Mouse (Mus musculus) CH12.LX (cell line): ENCODE measurements at regions not wholly inside any gene's neighbourhood (a gene's known extent, or its start where the extent isn't known, plus 50 kb on each side); places are given as distances from the start of the nearest gene placed in this dataset.
A peak's percentile ranks its signal among the peaks of the same experiment; 100 is the strongest.

Source experiments
- DNase-seq: peaks from one replicate; pipeline ENCODE4 v3.0.0-alpha.2; 2013; ENCODE audit errors: extremely low read depth
- H3K27ac ChIP-seq: 2 replicates; pipeline ENCODE4 v1.5.1; 2012; ENCODE audit warnings: low read depth, mild to moderate bottlenecking, control low read depth, moderate library complexity; ENCODE audit not compliant: insufficient read depth
- H3K27me3 ChIP-seq: replicated peaks from 2 replicates; pipeline ENCODE3; 2012; ENCODE audit warnings: inconsistent platforms
- H3K36me3 ChIP-seq, 2 experiments: replicated peaks in 1 of 2; 2 replicates each; pipeline versions ENCODE3 to v1.6.1; 2012; ENCODE audit warnings: inconsistent platforms in 1 of 2, low read length in 1 of 2, mild to moderate bottlenecking in 1 of 2, mixed read lengths in 1 of 2, moderate library complexity in 1 of 2; ENCODE audit not compliant: control insufficient read depth in 1 of 2, insufficient read depth in 1 of 2
- H3K4me1 ChIP-seq, 2 experiments: 2 replicates each; pipeline ENCODE4 v1.6.1; 2012; ENCODE audit warnings: inconsistent platforms in 1 of 2, moderate library complexity in 1 of 2; ENCODE audit not compliant: insufficient read depth in 2 of 2, control insufficient read depth in 1 of 2
- H3K4me2 ChIP-seq: 2 replicates; pipeline ENCODE4 v1.6.1; 2012; ENCODE audit warnings: low read depth, mild to moderate bottlenecking, control low read depth; ENCODE audit not compliant: poor library complexity, insufficient read depth, severe bottlenecking
- H3K4me3 ChIP-seq, 3 experiments: fragments of 150-350 bp in 1 of 3; sonication (generic) in 1 of 3; replicated peaks in 1 of 3; 2 replicates each; pipeline versions ENCODE3 to v1.5.1; 2011 to 2012; ENCODE audit warnings: low read depth in 2 of 3, low read length in 2 of 3, mild to moderate bottlenecking in 2 of 3, moderate library complexity in 2 of 3, control low read depth in 1 of 3, improper control_type of control experiment in 1 of 3, inconsistent platforms in 1 of 3, mixed read lengths in 1 of 3; ENCODE audit not compliant: poor library complexity in 1 of 3
- H3K79me2 ChIP-seq: replicated peaks from 2 replicates; pipeline ENCODE4 v1.6.1; 2012; ENCODE audit warnings: mild to moderate bottlenecking, moderate library complexity; ENCODE audit not compliant: control insufficient read depth, poor library complexity, insufficient read depth, severe bottlenecking; ENCODE audit errors: extremely low read depth
- H3K9ac ChIP-seq: 2 replicates; pipeline ENCODE4 v1.6.1; 2012; ENCODE audit warnings: low read depth, mild to moderate bottlenecking, control low read depth, moderate library complexity; ENCODE audit not compliant: insufficient read depth
- H3K9me3 ChIP-seq: replicated peaks from 2 replicates; pipeline ENCODE3; 2012; ENCODE audit warnings: low read length, inconsistent platforms, mixed read lengths
- BHLHE40 ChIP-seq: IDR thresholded peaks from 2 replicates; pipeline ENCODE4 v1.6.1; 2011; ENCODE audit warnings: mild to moderate bottlenecking, low read depth, low read length, improper control_type of control experiment
- CHD2 ChIP-seq: IDR thresholded peaks from 2 replicates; pipeline ENCODE4 v1.6.1; 2011; ENCODE audit warnings: low read length, improper control_type of control experiment
- CTCF ChIP-seq, 2 experiments: IDR thresholded peaks in 1 of 2; conservative IDR thresholded peaks in 1 of 2; 2 replicates each; pipeline ENCODE4 v1.5.1; 2011 to 2012; ENCODE audit warnings: low read depth in 2 of 2, low read length in 2 of 2, improper control_type of control experiment in 1 of 2, inconsistent platforms in 1 of 2, mild to moderate bottlenecking in 1 of 2, moderate library complexity in 1 of 2
- ELF1 ChIP-seq: IDR thresholded peaks from 2 replicates; pipeline ENCODE4 v1.6.1; 2014; ENCODE audit warnings: low read depth, mild to moderate bottlenecking, inconsistent platforms, low read length, improper control_type of control experiment
- GABPA ChIP-seq: IDR thresholded peaks from 2 replicates; pipeline ENCODE4 v1.6.1; 2012; ENCODE audit warnings: low read depth, low read length, improper control_type of control experiment, inconsistent platforms; ENCODE audit not compliant: insufficient replicate concordance
- HCFC1 ChIP-seq: IDR thresholded peaks from 2 replicates; pipeline ENCODE4 v1.6.1; 2012; ENCODE audit warnings: low read depth, mild to moderate bottlenecking, inconsistent platforms, low read length, improper control_type of control experiment
- KAT2A ChIP-seq: IDR thresholded peaks from 2 replicates; pipeline ENCODE4 v1.6.1; 2012; ENCODE audit warnings: low read length, improper control_type of control experiment, inconsistent platforms; ENCODE audit not compliant: insufficient replicate concordance
- MAFK ChIP-seq: IDR thresholded peaks from 2 replicates; pipeline ENCODE4 v1.6.1; 2011; ENCODE audit warnings: low read length, improper control_type of control experiment; ENCODE audit not compliant: insufficient replicate concordance
- MAX ChIP-seq: IDR thresholded peaks from 2 replicates; pipeline ENCODE4 v1.6.1; 2011; ENCODE audit warnings: low read length, improper control_type of control experiment
- MEF2A ChIP-seq: IDR thresholded peaks from 2 replicates; pipeline ENCODE4 v1.6.1; 2014; ENCODE audit warnings: low read depth, mild to moderate bottlenecking, inconsistent platforms, low read length, improper control_type of control experiment, borderline replicate concordance
- NRF1 ChIP-seq: IDR thresholded peaks from 2 replicates; pipeline ENCODE4 v1.6.1; 2014; ENCODE audit warnings: low read depth, mild to moderate bottlenecking, inconsistent platforms, low read length, improper control_type of control experiment, moderate library complexity
- RAD21 ChIP-seq: IDR thresholded peaks from 2 replicates; pipeline ENCODE4 v1.6.1; 2011; ENCODE audit warnings: low read depth, mild to moderate bottlenecking, low read length, improper control_type of control experiment, moderate library complexity
- RCOR1 ChIP-seq: conservative IDR thresholded peaks from 2 replicates; pipeline ENCODE4 v1.6.1; 2012; ENCODE audit warnings: low read depth, mild to moderate bottlenecking, inconsistent platforms, low read length, improper control_type of control experiment
- SMC3 ChIP-seq: IDR thresholded peaks from 2 replicates; pipeline ENCODE4 v1.6.1; 2011; ENCODE audit warnings: low read depth, low read length, improper control_type of control experiment
- TBP ChIP-seq: conservative IDR thresholded peaks from 2 replicates; pipeline ENCODE4 v1.6.1; 2011; ENCODE audit warnings: low read depth, low read length, improper control_type of control experiment
- USF2 ChIP-seq: conservative IDR thresholded peaks from 2 replicates; pipeline ENCODE4 v1.6.1; 2011; ENCODE audit warnings: low read depth, low read length, improper control_type of control experiment
- ZC3H11A ChIP-seq: IDR thresholded peaks from 2 replicates; pipeline ENCODE4 v1.6.1; 2012; ENCODE audit warnings: low read depth, mild to moderate bottlenecking, inconsistent platforms, low read length, improper control_type of control experiment
- ZKSCAN1 ChIP-seq: IDR thresholded peaks from 2 replicates; pipeline ENCODE4 v1.6.1; 2012; ENCODE audit warnings: low read depth, inconsistent platforms, low read length, improper control_type of control experiment, borderline replicate concordance
- ZMIZ1 ChIP-seq: IDR thresholded peaks from 2 replicates; pipeline ENCODE4 v1.6.1; 2012; ENCODE audit warnings: low read depth, mild to moderate bottlenecking, inconsistent platforms, low read length, improper control_type of control experiment
- ZNF384 ChIP-seq: IDR thresholded peaks from 2 replicates; pipeline ENCODE4 v1.6.1; 2012; ENCODE audit warnings: low read depth, low read length, improper control_type of control experiment, inconsistent platforms
- dilution Hi-C: fragments of 300-500 bp; cut with MboI; formaldehyde crosslinking; loops from 2 replicates; pipeline ENCODE4 v1.14.3; 2020; ENCODE audit warnings: low sequenced_read_pairs; ENCODE audit not compliant: extremely low pct_unique_long_range_greater_than_20kb, extremely low pct_ligation_motif_present
- in situ Hi-C: fragments of 300-500 bp; cut with MboI; formaldehyde crosslinking; loops from 3 replicates; pipeline ENCODE4 v1.14.3; 2019; ENCODE audit warnings: low sequenced_read_pairs, low pct_ligation_motif_present, low pct_unique_long_range_greater_than_20kb, mixed read lengths

DNA sequence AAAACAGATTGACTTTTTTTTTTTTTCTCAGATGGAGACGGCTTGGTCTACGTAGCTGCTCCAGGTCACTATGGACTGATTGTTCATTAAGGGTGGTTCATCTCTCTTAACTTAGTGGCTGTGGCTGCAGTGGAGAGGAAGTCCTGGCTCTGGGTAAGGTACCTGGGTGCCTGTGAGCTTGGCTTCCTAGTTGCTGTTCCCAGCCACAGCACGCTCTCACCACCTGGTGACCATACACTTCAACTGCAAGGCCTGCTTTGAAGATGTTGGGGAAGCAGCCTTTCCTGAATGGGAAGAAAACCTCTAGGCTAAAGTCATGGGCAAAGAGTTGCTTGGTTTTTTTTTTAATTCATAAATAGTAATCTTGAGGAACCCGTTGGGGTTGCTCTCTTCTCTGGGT, 301.6 kb downstream of the Zfp706 start:
- Histone ChIP-seq H3K9ac (no peak overlapping the region), H3K27ac (no peak overlapping the region), H3K36me3 (no peaks in the 10 kb centered on the region), H3K4me2 (no peak overlapping the region), H3K79me2 (no peaks in the 10 kb centered on the region), H3K4me1 (peaks cover 2 to 6% of the 10 kb centered on the region in 2 experiments; a peak in 2 of 4 replicates), H3K27me3 (no peaks in the 10 kb centered on the region), H3K9me3 (no peaks in the 10 kb centered on the region), H3K4me3 (no peak overlapping the region)
- dilution Hi-C loops: no loop called here
- TF ChIP-seq MEF2A (no peak), MAFK (no peak), MAX (no peak), TBP (no peak), ZC3H11A (peak; percentile 50; the same call in 1 of the 2 replicates), ELF1 (peak; percentile 61), CTCF (conservative IDR thresholded peaks at IDR 0.05 in 1 of 2, IDR thresholded peaks at IDR 0.05 in 1 of 2; ENCODE audit: low read depth in 2 of 2, low read length in 2 of 2) (peak; percentile 68 to 95), CHD2 (no peak), RCOR1 (no peak), SMC3 (peak; percentile 91), ZKSCAN1 (no peak), NRF1 (no peak), BHLHE40 (no peak), RAD21 (peak; percentile 97), ZNF384 (no peak), GABPA (no peak), ZMIZ1 (no peak)
- in situ Hi-C loops: loop anchor here (5.0 to 25.0 kb wide), 3 partner anchors 119 to 539 kb away; no protein-coding TSS in a partner anchor
- peak; percentile 75 for DNase-seq

DNA sequence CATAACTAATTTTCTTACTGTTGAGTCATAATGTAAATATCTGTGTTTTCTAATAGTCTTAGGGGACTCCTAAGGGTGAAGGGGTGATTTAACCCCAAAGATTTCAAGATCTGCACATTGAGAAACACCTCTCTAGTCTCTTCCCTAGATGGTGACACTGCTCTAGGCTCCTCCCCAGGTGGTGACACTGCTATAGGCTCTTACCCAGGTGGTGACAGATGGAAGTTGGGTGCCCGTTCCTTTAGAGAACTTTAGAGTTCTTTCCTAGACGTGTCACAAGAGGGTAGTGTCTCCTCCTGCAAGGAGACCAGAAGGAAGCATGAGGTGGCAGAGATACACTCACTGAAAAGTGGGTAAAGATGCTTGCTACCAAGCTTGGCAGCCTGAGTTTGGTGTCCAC, 302.2 kb downstream of the Zfp706 start:
- TF ChIP-seq CTCF (conservative IDR thresholded peaks at IDR 0.05 in 1 of 2, IDR thresholded peaks at IDR 0.05 in 1 of 2; ENCODE audit: low read depth in 2 of 2, low read length in 2 of 2) (no peak), HCFC1 (no peak), USF2 (no peak), GABPA (no peak), KAT2A (no peak)
- TF ChIP-seq, all 38 proteins: peak for 0
- H3K27me3 ChIP-seq: no peaks in the 10 kb centered on the region
- H3K4me2 ChIP-seq: no peak overlapping the region; the same call in 1 of the 2 replicates
- H3K9ac ChIP-seq: no peak overlapping the region
- no peak overlapping the region for H3K4me3 ChIP-seq
- no peaks in the 10 kb centered on the region for H3K36me3 ChIP-seq
- dilution Hi-C loops (no loop called here), in situ Hi-C loops (loop anchor here (5.0 to 25.0 kb wide), 3 partner anchors 118 to 538 kb away; no protein-coding TSS in a partner anchor)
- H3K4me1 ChIP-seq: peaks cover 2 to 6% of the 10 kb centered on the region in 2 experiments; a peak in 2 of 4 replicates
- H3K9me3 ChIP-seq: no peaks in the 10 kb centered on the region
- no peak for DNase-seq
- no peak overlapping the region for H3K27ac ChIP-seq
- H3K79me2 ChIP-seq: no peaks in the 10 kb centered on the region
